Mouse (Mus musculus) embryo, embryonic 11.5 days (tissue): ENCODE data around the gene Wdr83os.
"Not testable (repeated sequence)": the region's sequence is repeated elsewhere in the genome, so short reads cannot be mapped to it uniquely, and the experiment has no call there.

Experiments used
- DNase-seq: peaks from one replicate; pipeline ENCODE4 v3.0.0-alpha.2; 2012; ENCODE audit warnings: low read depth, low spot score

Gene Wdr83os

GRCm38 (mm10) chr8:85119052-85119981 lies 38.8 kb downstream of the Wdr83os start:
- peak; percentile 68 for DNase-seq

DNA sequence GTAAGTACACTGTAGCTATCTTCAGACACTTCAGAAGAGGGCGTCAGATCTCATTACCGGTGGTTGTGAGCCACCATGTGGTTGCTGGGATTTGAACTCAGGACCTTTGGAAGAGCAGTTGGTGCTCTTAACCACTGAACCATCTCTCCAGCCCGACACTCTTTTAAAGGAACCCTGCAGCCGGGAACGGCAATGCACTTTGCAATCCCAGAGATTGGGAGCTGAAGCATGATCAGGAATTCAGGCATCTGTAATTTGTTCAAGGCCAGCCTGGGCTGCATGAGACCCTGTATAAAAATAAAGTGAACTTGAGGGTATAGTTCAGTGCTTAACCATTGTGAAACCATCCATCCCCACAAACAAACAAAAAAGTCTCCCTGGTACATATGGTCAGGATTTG lies 39.7 kb downstream of the Wdr83os start:
- DNase-seq = not testable (repeated sequence)

- no peak for DNase-seq
Observed at GRCm38 (mm10) chr8:85122995-85123394, 42.5 kb downstream of the Wdr83os start, which contains the start of gene Zfp791. TSS of gene Zfp791 (minus strand) at chr8:85123095.

GRCm38 (mm10) chr8:85123691-85124090 lies 43.2 kb downstream of the Wdr83os start:
- DNase-seq = no peak
